Mouse (Mus musculus): Measurements from ENCODE around the gene Hba-a1. TPM values are rescaled to one million over a fixed set of nuclear protein-coding genes. Genes with fewer than 3 reads are reported as not detected.

Hba-a1 gene
- polyA plus RNA-seq, 1 experiment = not detected

GRCm38 (mm10) chr11:32300279-32301267, 17.3 kb downstream of the Hba-a1 start:
- TF ChIP-seq POLR2A (IDR thresholded peaks at IDR 0.05; ENCODE audit: insufficient read depth, low read depth, low read length) (no peak), CTCF (IDR thresholded peaks at IDR 0.05; ENCODE audit: insufficient read depth, low read depth, low read length) (no peak)
- Histone ChIP-seq H3K4me3 (ENCODE audit: insufficient read depth, low read depth, low read length) (0 out of 2 replicates have a peak overlapping the region, but pooled peaks have one; percentile 13), H3K4me1 (ENCODE audit: control insufficient read depth, insufficient read depth, low read length) (peaks cover 15% of the 10 kb centered on the region), H3K27ac (ENCODE audit: insufficient read depth, low read depth, low read length) (no peak overlapping the region)
- 51% methylated on average over 15 of the region's 17 CpGs for WGBS

- H3K4me3 ChIP-seq (ENCODE audit: insufficient read depth, low read depth, low read length) = no peak overlapping the region
- no peak for TF ChIP-seq CTCF (IDR thresholded peaks at IDR 0.05; ENCODE audit: insufficient read depth, low read depth, low read length)
- TF ChIP-seq POLR2A (IDR thresholded peaks at IDR 0.05; ENCODE audit: insufficient read depth, low read depth, low read length) = no peak
- H3K27ac ChIP-seq (ENCODE audit: insufficient read depth, low read depth, low read length) = no peak overlapping the region
- H3K4me1 ChIP-seq (ENCODE audit: control insufficient read depth, insufficient read depth, low read length) = peaks cover 15% of the 10 kb centered on the region
- WGBS = 98% methylated on average over 1 of the region's 1 CpGs
These were observed 18.2 kb downstream of the Hba-a1 start for GRCm38 (mm10) chr11:32301506-32301905.

DNA sequence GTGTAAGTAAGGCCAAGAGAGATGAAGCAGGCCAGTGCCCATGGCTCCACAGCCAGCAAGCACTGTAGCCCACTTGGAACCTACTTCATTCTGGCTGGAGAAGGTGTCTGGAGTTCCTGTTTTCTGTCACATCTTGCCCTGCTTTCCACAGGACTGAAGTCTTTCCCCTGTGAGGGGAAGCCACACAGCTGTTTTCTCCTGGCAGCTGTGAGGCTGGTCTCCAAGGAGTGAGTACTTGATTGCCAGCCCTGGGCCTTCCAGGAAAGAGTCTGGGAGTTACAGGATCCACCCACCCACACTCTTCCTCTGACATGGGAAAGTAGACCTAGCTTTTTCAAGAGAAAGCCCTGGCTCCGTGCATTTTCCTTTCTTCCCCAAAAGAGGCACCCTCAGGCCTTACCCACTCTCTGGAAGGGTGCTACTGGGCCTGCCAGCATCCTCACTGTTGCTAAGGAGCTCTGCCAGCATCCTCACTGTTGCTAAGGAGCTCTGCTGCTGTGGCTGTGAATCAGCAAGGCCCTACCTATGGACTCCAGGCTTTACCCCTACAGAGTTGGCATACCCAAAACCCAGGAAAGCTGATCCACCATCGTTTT, 19.6 kb downstream of the Hba-a1 start:
- H3K4me1 ChIP-seq (ENCODE audit: control insufficient read depth, insufficient read depth, low read length) = peaks cover 15% of the 10 kb centered on the region
- TF ChIP-seq CTCF (IDR thresholded peaks at IDR 0.05; ENCODE audit: insufficient read depth, low read depth, low read length) (no peak), POLR2A (IDR thresholded peaks at IDR 0.05; ENCODE audit: insufficient read depth, low read depth, low read length) (no peak)
- H3K27ac ChIP-seq (ENCODE audit: insufficient read depth, low read depth, low read length) = peak overlapping the region; percentile 71
- no peak overlapping the region for H3K4me3 ChIP-seq (ENCODE audit: insufficient read depth, low read depth, low read length)
- WGBS = 16% methylated on average over 2 of the region's 2 CpGs

DNA sequence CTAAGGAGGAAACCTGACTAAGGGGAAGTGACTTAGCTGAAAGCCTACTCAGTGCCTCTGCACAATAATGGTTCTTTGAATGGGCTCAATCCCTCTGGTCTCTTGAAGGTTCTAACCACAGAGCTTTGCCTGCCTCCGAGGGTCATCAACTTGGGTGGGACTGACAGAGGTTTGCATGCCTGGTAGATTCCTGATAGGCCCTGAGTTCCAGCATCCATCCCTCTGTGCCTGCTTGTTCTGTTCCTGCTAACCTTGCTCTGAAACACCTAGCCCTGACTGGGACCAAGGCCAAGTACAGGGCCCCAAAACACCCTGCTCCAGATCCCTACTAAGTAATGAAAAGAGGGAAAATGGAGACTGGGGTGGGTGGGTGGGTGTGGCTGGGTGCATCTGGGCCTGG, 20.1 kb downstream of the Hba-a1 start:
- no peak overlapping the region for H3K4me3 ChIP-seq (ENCODE audit: insufficient read depth, low read depth, low read length)

DNA sequence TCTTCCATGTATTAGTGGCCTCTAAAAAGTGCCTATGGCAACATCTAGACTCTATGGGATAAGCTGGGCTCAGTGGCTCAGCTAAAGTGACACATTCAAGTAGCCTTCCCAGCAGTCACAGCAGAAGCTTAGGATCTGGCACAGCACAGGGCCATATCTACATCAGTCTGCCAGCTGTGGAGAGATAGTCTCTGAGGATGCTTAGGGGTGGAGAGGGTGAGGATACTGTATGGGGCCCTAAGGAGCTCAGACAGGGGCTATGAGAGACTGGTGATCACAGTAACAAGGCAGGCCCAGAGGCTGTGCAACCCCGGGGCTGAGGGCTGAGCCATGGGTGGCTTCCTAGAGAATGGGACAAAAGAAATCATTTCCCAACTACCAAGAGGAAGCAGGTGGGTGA, 23.7 kb downstream of the Hba-a1 start:
- WGBS = 73% methylated on average over 1 of the region's 1 CpGs
- Histone ChIP-seq H3K4me3 (ENCODE audit: insufficient read depth, low read depth, low read length) (no peak overlapping the region), H3K4me1 (ENCODE audit: control insufficient read depth, insufficient read depth, low read length) (peaks cover 12% of the 10 kb centered on the region), H3K27ac (ENCODE audit: insufficient read depth, low read depth, low read length) (no peak overlapping the region)
- TF ChIP-seq CTCF (IDR thresholded peaks at IDR 0.05; ENCODE audit: insufficient read depth, low read depth, low read length) (no peak), POLR2A (IDR thresholded peaks at IDR 0.05; ENCODE audit: insufficient read depth, low read depth, low read length) (no peak)

More for the DNA sequence above, 20.1 kb downstream of the Hba-a1 start:
- TF ChIP-seq POLR2A (IDR thresholded peaks at IDR 0.05; ENCODE audit: insufficient read depth, low read depth, low read length) (no peak), CTCF (IDR thresholded peaks at IDR 0.05; ENCODE audit: insufficient read depth, low read depth, low read length) (no peak)
- 71% methylated on average over 1 of the region's 1 CpGs for WGBS
- H3K4me1 ChIP-seq (ENCODE audit: control insufficient read depth, insufficient read depth, low read length) = peaks cover 15% of the 10 kb centered on the region
- peak overlapping the region; percentile 71 for H3K27ac ChIP-seq (ENCODE audit: insufficient read depth, low read depth, low read length)

DNA sequence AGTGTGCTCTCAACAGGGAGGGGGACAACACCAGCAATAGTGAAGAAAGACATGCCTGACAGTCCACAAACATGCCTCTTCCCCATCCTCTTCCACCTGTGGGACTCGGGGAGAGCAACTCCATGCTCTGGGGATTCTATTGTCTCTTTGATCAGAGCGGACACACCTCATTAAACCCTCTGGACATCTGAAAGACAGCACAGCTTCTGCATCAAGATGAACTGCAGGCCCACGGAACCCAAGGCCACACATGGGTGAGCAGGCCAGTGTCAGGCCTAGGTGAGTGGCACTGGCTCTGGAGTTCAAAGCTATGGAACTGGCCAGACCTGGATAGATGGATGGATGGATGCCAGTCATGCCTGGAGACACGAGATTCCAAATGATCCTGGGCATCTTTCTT, 26.1 kb downstream of the Hba-a1 start:
- no peak overlapping the region for H3K27ac ChIP-seq (ENCODE audit: insufficient read depth, low read depth, low read length)
- H3K4me1 ChIP-seq (ENCODE audit: control insufficient read depth, insufficient read depth, low read length) = no peaks in the 10 kb centered on the region
- no peak overlapping the region for H3K4me3 ChIP-seq (ENCODE audit: insufficient read depth, low read depth, low read length)
- TF ChIP-seq POLR2A (IDR thresholded peaks at IDR 0.05; ENCODE audit: insufficient read depth, low read depth, low read length) (no peak), CTCF (IDR thresholded peaks at IDR 0.05; ENCODE audit: insufficient read depth, low read depth, low read length) (no peak)
- WGBS = 67% methylated on average over 4 of the region's 4 CpGs

DNA sequence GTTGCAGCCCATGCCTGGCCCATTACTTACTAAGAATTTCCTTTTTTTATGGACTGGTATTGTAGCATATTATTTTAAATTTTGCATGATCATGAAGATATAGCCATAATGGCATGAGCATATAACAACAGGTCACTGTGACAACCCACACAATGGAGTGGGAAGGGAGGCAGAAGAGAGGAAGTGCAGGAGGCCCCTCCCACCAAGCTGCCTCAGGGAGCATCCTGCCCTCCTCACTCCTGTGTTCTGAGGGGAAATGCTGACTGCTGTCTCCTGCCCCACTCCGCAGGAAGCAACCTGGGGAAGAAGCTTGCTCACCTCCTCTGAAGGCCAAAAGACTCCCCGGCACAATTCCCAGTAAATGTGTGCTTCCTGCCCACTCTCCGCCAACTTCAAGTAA, 26.6 kb downstream of the Hba-a1 start:
- H3K4me1 ChIP-seq (ENCODE audit: control insufficient read depth, insufficient read depth, low read length) = no peaks in the 10 kb centered on the region
- TF ChIP-seq CTCF (IDR thresholded peaks at IDR 0.05; ENCODE audit: insufficient read depth, low read depth, low read length) (no peak), POLR2A (IDR thresholded peaks at IDR 0.05; ENCODE audit: insufficient read depth, low read depth, low read length) (no peak)
- no peak overlapping the region for H3K4me3 ChIP-seq (ENCODE audit: insufficient read depth, low read depth, low read length)
- WGBS = 83% methylated on average over 3 of the region's 3 CpGs
- no peak overlapping the region for H3K27ac ChIP-seq (ENCODE audit: insufficient read depth, low read depth, low read length)

GRCm38 (mm10) chr11:32316009-32316408, 32.7 kb downstream of the Hba-a1 start:
- no peak overlapping the region for H3K27ac ChIP-seq (ENCODE audit: insufficient read depth, low read depth, low read length)
- no peak overlapping the region for H3K4me3 ChIP-seq (ENCODE audit: insufficient read depth, low read depth, low read length)
- TF ChIP-seq POLR2A (IDR thresholded peaks at IDR 0.05; ENCODE audit: insufficient read depth, low read depth, low read length) (no peak), CTCF (IDR thresholded peaks at IDR 0.05; ENCODE audit: insufficient read depth, low read depth, low read length) (no peak)
- H3K4me1 ChIP-seq (ENCODE audit: control insufficient read depth, insufficient read depth, low read length) = no peaks in the 10 kb centered on the region
- WGBS = 94% methylated on average over 3 of the region's 3 CpGs

Data from olfactory bulb, adult 2 months (tissue).